Mouse (Mus musculus) heart, postnatal 0 days (tissue): Measurements from ENCODE around the gene Dnah17. TPM values are rescaled to one million over a fixed set of nuclear protein-coding genes. Genes with fewer than 3 reads are reported as not detected.

ENCODE experiments used
- ATAC-seq: fragments of 200-750 bp; cut with Nextera tagmentation; 2 replicates; pipeline ENCODE4 v1.8.0; 2017; ENCODE audit warnings: low read depth, moderate number of reproducible peaks, moderate library complexity; ENCODE audit not compliant: insufficient read depth
- DNase-seq: peaks from one replicate; pipeline ENCODE4 v3.0.0-alpha.2; 2016; ENCODE audit warnings: low spot score
- H3K27ac ChIP-seq: fragments of 300-500 bp; sonication (generic); 2 replicates; pipeline ENCODE4 v1.5.1; 2014; ENCODE audit warnings: low read depth, mild to moderate bottlenecking
- H3K27me3 ChIP-seq: fragments of 300-500 bp; sonication (generic); 2 replicates; pipeline ENCODE4 v1.6.1; 2014; ENCODE audit warnings: low read length, mixed read lengths; ENCODE audit not compliant: control insufficient read depth, insufficient read depth
- H3K36me3 ChIP-seq: fragments of 300-500 bp; sonication (generic); replicated peaks from 2 replicates; pipeline ENCODE4 v1.6.1; 2014; ENCODE audit warnings: low read length, mixed read lengths; ENCODE audit not compliant: control insufficient read depth, insufficient read depth
- H3K4me1 ChIP-seq: fragments of 300-500 bp; sonication (generic); 2 replicates; pipeline ENCODE4 v1.6.1; 2014; ENCODE audit warnings: antibody characterized with exemption; ENCODE audit not compliant: control insufficient read depth, insufficient read depth
- H3K4me2 ChIP-seq: fragments of 300-500 bp; sonication (generic); 2 replicates; pipeline ENCODE4 v1.6.1; 2014; ENCODE audit warnings: low read depth, mild to moderate bottlenecking, low read length, moderate library complexity
- H3K4me3 ChIP-seq: fragments of 300-500 bp; sonication (generic); 2 replicates; pipeline ENCODE4 v1.5.1; 2014; ENCODE audit warnings: low read depth, low read length
- H3K9ac ChIP-seq: fragments of 300-500 bp; sonication (generic); replicated peaks from 2 replicates; pipeline ENCODE4 v1.6.1; 2014; ENCODE audit warnings: low read depth, low read length, mixed read lengths
- H3K9me3 ChIP-seq: fragments of 300-500 bp; sonication (generic); replicated peaks from 2 replicates; pipeline ENCODE4 v1.6.1; 2016; ENCODE audit warnings: low read length; ENCODE audit not compliant: control insufficient read depth
- CTCF ChIP-seq: IDR thresholded peaks from 2 replicates; pipeline ENCODE4 v1.5.1; 2016; ENCODE audit warnings: antibody characterized with exemption, control low read depth, low read depth
- EP300 ChIP-seq: IDR thresholded peaks from 2 replicates; pipeline ENCODE4 v1.6.1; 2016; ENCODE audit warnings: antibody characterized with exemption, low read depth
- WGBS: fragments of 180-500 bp; shearing (Covaris S2); extraction: QIAGEN DNeasy Blood & Tissue Kit; methylation state at CpG from one replicate; pipeline ENCODE4 v1.1.7; 2014; 5-methylcytosine and 5-hydroxymethylcytosine counted together
- polyA plus RNA-seq: library from polyadenylated mRNA; unstranded; fragments of >200 nt; fragmentation: Nextera tagmentation; extraction: Ambion mirVana; gene quantifications from 2 replicates; pipeline ENCODE4 v1.2.1, GENCODE M21; 2015
- total RNA-seq: library from RNA; depleted of rRNA; stranded (reverse); fragments of >200 nt; gene quantifications from 2 replicates; pipeline ENCODE4 v1.2.3, GENCODE M21; 2014; ENCODE audit warnings: low replicate concordance

The Dnah17 gene
- total and polyA plus RNA-seq, 2 experiments from 2014 or later = 0.04 TPM; not detected in 1

DNA sequence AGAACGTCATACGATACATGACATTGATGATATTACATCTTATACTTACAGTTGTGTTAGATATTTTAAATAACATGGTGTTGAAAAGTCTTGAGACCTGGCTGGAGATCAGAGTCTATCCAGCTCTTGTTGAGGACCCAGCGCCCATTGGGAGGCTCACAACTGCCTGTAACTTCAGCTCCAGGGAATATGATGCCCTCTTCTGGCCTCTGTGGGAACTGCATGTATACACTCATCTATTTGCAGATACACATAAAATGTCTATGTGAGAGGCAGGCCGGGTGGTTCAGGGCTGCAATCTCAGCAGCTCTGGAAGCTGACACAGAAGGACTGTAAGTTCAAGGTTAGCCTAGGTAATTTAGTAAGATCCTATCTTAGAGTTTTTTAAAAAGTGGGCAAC, 112.1 kb downstream of the Dnah17 start:
- Histone ChIP-seq H3K4me3 (no peak overlapping the region), H3K9me3 (no peaks in the 10 kb centered on the region), H3K36me3 (peaks cover 44% of the 10 kb centered on the region), H3K4me1 (no peaks in the 10 kb centered on the region), H3K9ac (no peak overlapping the region), H3K27ac (no peak overlapping the region), H3K4me2 (no peak overlapping the region), H3K27me3 (no peaks in the 10 kb centered on the region)
- no peak for ATAC-seq
- TF ChIP-seq CTCF (peak; percentile 34), EP300 (no peak)
- 95% methylated on average over 4 of the region's 4 CpGs for WGBS
- DNase-seq = no peak

DNA sequence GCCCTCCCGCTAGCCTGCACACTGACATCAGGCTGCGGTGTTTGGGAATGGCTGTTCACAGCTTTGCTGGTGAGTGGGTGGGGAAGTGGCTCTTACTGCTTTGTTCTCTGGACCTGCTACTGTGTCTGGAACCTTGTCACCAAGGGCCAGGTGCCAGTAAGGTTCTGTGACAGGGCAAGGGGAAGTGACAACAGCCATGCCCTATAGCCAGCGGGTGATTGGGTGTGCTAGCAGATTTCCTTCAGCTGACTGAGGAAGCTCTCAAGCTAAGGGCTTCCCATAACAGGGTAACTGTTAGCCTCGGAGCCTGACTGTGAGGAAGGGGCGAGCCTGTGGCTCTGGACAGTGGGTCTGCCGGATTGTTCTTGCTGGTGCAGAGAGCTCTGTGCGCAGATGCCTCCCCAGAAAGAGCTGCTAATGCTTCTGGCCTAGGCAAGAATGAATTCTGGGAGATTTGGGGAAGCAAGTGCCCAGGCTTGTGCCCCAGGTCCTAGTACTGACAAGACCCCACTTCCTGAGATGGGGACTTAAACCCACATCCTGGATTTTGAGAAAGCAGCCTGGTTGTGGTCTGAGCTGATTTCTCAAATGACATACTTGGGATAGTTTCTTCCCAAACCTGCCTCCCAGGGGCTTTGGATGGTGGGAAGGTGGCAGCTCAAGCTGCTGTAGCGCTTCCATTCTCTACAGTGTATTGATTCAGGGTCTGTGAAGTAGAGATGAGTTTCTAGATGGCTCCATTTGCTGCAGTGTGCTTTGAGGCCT, 114.9 kb downstream of the Dnah17 start:
- no peaks in the 10 kb centered on the region for H3K27me3 ChIP-seq
- H3K9me3 ChIP-seq = no peaks in the 10 kb centered on the region
- no peak overlapping the region; the same call in 1 of the 2 replicates for H3K27ac ChIP-seq
- ATAC-seq = no peak
- peak overlapping the region; percentile 16; the same call in 1 of the 2 replicates for H3K4me2 ChIP-seq
- peaks cover 37% of the 10 kb centered on the region for H3K36me3 ChIP-seq
- no peaks in the 10 kb centered on the region for H3K4me1 ChIP-seq
- no peak overlapping the region for H3K4me3 ChIP-seq
- WGBS = 71% methylated on average over 8 of the region's 8 CpGs
- TF ChIP-seq EP300 (no peak), CTCF (no peak)
- no peak overlapping the region; the same call in 1 of the 2 replicates for H3K9ac ChIP-seq
- no peak for DNase-seq

GRCm38 (mm10) chr11:118014391-118014995, 115.9 kb downstream of the Dnah17 start:
- peaks cover 30% of the 10 kb centered on the region for H3K36me3 ChIP-seq
- WGBS = 78% methylated on average over 12 of the region's 12 CpGs
- no peaks in the 10 kb centered on the region for H3K9me3 ChIP-seq
- DNase-seq = no peak
- no peak for ATAC-seq
- peak overlapping the region; percentile 43; the same call in 1 of the 2 replicates for H3K27ac ChIP-seq
- H3K27me3 ChIP-seq = no peaks in the 10 kb centered on the region
- TF ChIP-seq CTCF (no peak), EP300 (no peak)
- peaks cover 1% of the 10 kb centered on the region; the same call in 1 of the 2 replicates for H3K4me1 ChIP-seq
- H3K4me3 ChIP-seq = no peak overlapping the region
- peak overlapping the region; percentile 16; the same call in 1 of the 2 replicates for H3K4me2 ChIP-seq
- H3K9ac ChIP-seq = no peak overlapping the region; the same call in 1 of the 2 replicates

GRCm38 (mm10) chr11:118013339-118013738, 117.1 kb downstream of the Dnah17 start:
- Histone ChIP-seq H3K4me1 (peaks cover 13% of the 10 kb centered on the region; the same call in 1 of the 2 replicates), H3K36me3 (peaks cover 26% of the 10 kb centered on the region), H3K4me3 (no peak overlapping the region), H3K9ac (no peak overlapping the region), H3K4me2 (no peak overlapping the region), H3K27ac (no peak overlapping the region; the same call in 1 of the 2 replicates), H3K9me3 (no peaks in the 10 kb centered on the region), H3K27me3 (no peaks in the 10 kb centered on the region)
- WGBS = 84% methylated on average over 2 of the region's 2 CpGs
- DNase-seq = no peak
- no peak for TF ChIP-seq EP300
- TF ChIP-seq CTCF = no peak
- no peak for ATAC-seq

DNA sequence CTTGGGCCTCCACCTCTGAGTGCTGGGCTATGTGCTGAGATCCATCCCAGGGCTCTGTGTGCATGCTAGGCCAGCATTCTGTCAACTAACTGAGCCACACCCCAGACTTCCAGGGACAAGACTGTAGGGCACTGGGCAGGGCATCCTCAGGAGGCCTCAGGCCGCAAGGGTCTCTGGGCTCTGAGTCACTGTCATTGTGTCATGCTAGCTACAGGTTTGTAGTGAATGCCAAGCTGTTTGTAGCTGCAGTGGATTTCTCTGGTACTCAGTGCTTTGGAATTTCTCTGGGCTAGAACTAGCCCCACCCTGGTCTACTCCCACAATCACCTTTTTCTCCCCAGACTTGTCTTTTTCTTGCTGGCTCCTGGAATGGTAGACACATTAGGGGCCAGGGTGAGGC, 117.8 kb downstream of the Dnah17 start:
- Histone ChIP-seq H3K4me2 (no peak overlapping the region), H3K4me3 (no peak overlapping the region), H3K9ac (no peak overlapping the region), H3K4me1 (peaks cover 20% of the 10 kb centered on the region; the same call in 1 of the 2 replicates), H3K27ac (no peak overlapping the region), H3K9me3 (no peaks in the 10 kb centered on the region), H3K36me3 (peaks cover 19% of the 10 kb centered on the region), H3K27me3 (no peaks in the 10 kb centered on the region)
- TF ChIP-seq CTCF = no peak
- no peak for TF ChIP-seq EP300
- DNase-seq (no peak), ATAC-seq (no peak)
- 74% methylated on average over 1 of the region's 1 CpGs for WGBS
